Mouse (Mus musculus): Measurements from ENCODE around the gene Sbno1. TPM values are rescaled to one million over a fixed set of nuclear protein-coding genes. Genes with fewer than 3 reads are reported as not detected.
"Not testable (repeated sequence)": the region's sequence is repeated elsewhere in the genome, so short reads cannot be mapped to it uniquely, and the experiment has no call there.

Sbno1 gene
- polyA plus RNA-seq, 1 experiment from 2014 or later = 75.3 TPM

GRCm38 (mm10) chr5:124351604-124352003 lies 74.2 kb downstream of the Sbno1 start:
- H3K4me2 ChIP-seq = peak overlapping the region; percentile 88
- peak overlapping the region; percentile 100 for H3K4me3 ChIP-seq
- H3K36me3 ChIP-seq = peaks cover 28% of the 10 kb centered on the region
- no peaks in the 10 kb centered on the region for H3K27me3 ChIP-seq (replicated peaks)
- H3K9me3 ChIP-seq (replicated peaks) = no peaks in the 10 kb centered on the region
- H3K4me1 ChIP-seq (replicated peaks) = peaks cover 29% of the 10 kb centered on the region
- H3K9ac ChIP-seq = peak overlapping the region; percentile 100
- ATAC-seq (ENCODE audit: insufficient number of reproducible peaks, low FRiP score) = no peak
- peak overlapping the region; percentile 99 for H3K27ac ChIP-seq (ENCODE audit: poor library complexity, severe bottlenecking)
- WGBS = 72% methylated on average over 3 of the region's 3 CpGs

DNA sequence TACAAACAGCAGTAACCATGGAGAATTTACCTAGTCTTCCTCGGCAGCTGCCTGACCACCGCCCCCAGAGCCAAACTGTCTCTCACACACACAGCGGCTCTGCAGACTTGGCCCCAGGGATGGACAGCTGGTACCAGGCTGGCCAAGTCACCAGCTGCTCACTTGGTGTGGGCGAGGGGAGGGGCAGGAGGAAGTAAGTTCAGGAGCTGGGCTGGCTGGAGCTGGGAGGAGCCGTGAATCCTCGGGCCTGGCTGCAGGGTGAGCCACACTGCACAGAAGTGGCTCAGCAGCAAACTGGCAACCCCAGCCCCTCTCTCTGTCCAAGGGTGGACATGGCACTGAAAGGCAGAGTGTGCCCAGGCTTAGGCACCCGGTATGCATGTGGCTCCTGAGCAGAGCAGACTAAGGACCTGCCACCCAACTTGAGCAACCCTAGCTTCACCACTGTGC lies 74.7 kb downstream of the Sbno1 start:
- Histone ChIP-seq H3K27me3 (replicated peaks) (no peaks in the 10 kb centered on the region), H3K4me3 (peak overlapping the region; percentile 100), H3K36me3 (peaks cover 33% of the 10 kb centered on the region), H3K9ac (peak overlapping the region; percentile 100), H3K9me3 (replicated peaks) (no peaks in the 10 kb centered on the region), H3K4me2 (peak overlapping the region; percentile 88), H3K27ac (ENCODE audit: poor library complexity, severe bottlenecking) (peak overlapping the region; percentile 99), H3K4me1 (replicated peaks) (peaks cover 29% of the 10 kb centered on the region)
- 38% methylated on average over 7 of the region's 7 CpGs for WGBS
- ATAC-seq (ENCODE audit: insufficient number of reproducible peaks, low FRiP score) = peak; percentile 16; the same call in 1 of the 2 replicates

- H3K27me3 ChIP-seq (replicated peaks) = no peaks in the 10 kb centered on the region
- no peaks in the 10 kb centered on the region for H3K9me3 ChIP-seq (replicated peaks)
- ATAC-seq (ENCODE audit: insufficient number of reproducible peaks, low FRiP score) = no peak
- peak overlapping the region; percentile 99; the same call in 1 of the 2 replicates for H3K27ac ChIP-seq (ENCODE audit: poor library complexity, severe bottlenecking)
- peaks cover 29% of the 10 kb centered on the region for H3K4me1 ChIP-seq (replicated peaks)
- H3K9ac ChIP-seq = peak overlapping the region; percentile 100
- peaks cover 35% of the 10 kb centered on the region for H3K36me3 ChIP-seq
- peak overlapping the region; percentile 88; the same call in 1 of the 2 replicates for H3K4me2 ChIP-seq
- 86% methylated on average over 2 of the region's 2 CpGs for WGBS
- no peak overlapping the region for H3K4me3 ChIP-seq
These were observed 75.5 kb downstream of the Sbno1 start for GRCm38 (mm10) chr5:124350350-124350749.

- Histone ChIP-seq H3K4me3 (no peak overlapping the region), H3K4me1 (replicated peaks) (peaks cover 29% of the 10 kb centered on the region), H3K36me3 (peaks cover 46% of the 10 kb centered on the region), H3K27me3 (replicated peaks) (no peaks in the 10 kb centered on the region), H3K27ac (ENCODE audit: poor library complexity, severe bottlenecking) (0 out of 2 replicates have a peak overlapping the region, but pooled peaks have one; percentile 5), H3K4me2 (no peak overlapping the region), H3K9ac (peak overlapping the region; percentile 10; the same call in 1 of the 2 replicates), H3K9me3 (replicated peaks) (no peaks in the 10 kb centered on the region)
- ATAC-seq (ENCODE audit: insufficient number of reproducible peaks, low FRiP score) = no peak
- WGBS = 93% methylated on average over 17 of the region's 17 CpGs
These were observed 76.6 kb downstream of the Sbno1 start for GRCm38 (mm10) chr5:124349196-124349595.

DNA sequence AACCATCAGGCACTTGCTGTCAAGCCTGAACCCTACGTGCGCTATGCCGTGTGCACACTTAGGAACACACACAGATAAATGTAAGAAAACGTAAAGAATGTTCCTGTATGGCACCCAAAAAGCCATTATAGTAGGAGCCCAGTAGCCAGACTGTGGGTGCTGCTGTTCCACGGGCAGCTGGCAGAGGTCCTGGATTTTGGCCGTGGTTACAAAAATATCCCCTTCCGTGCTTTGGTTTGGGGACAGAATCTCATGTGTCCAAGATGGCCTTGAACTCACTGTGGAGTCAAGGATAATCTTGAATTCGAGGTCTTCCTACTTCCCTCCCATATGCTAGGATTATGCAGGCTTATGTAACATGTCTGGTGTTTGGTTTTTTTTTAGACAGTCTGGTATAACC lies 82.9 kb downstream of the Sbno1 start:
- Histone ChIP-seq H3K36me3 (peaks cover 40% of the 10 kb centered on the region), H3K4me3 (no peak overlapping the region), H3K9me3 (replicated peaks) (no peaks in the 10 kb centered on the region), H3K9ac (no peak overlapping the region), H3K27ac (ENCODE audit: poor library complexity, severe bottlenecking) (no peak overlapping the region), H3K4me1 (replicated peaks) (peaks cover 30% of the 10 kb centered on the region), H3K27me3 (replicated peaks) (no peaks in the 10 kb centered on the region), H3K4me2 (no peak overlapping the region)
- ATAC-seq (ENCODE audit: insufficient number of reproducible peaks, low FRiP score) = no peak
- 82% methylated on average over 8 of the region's 8 CpGs for WGBS

- not testable (repeated sequence) for H3K9ac ChIP-seq; H3K4me2 ChIP-seq; H3K27me3 ChIP-seq (replicated peaks); H3K9me3 ChIP-seq (replicated peaks); H3K27ac ChIP-seq (ENCODE audit: poor library complexity, severe bottlenecking); H3K4me3 ChIP-seq
- Histone ChIP-seq H3K36me3 (peaks cover 37% of the 10 kb centered on the region), H3K4me1 (replicated peaks) (peaks cover 40% of the 10 kb centered on the region)
- WGBS = 69% methylated on average over 6 of the region's 6 CpGs
- ATAC-seq (ENCODE audit: insufficient number of reproducible peaks, low FRiP score) = peak; percentile 37; the same call in 1 of the 2 replicates
These were observed 84.0 kb downstream of the Sbno1 start for GRCm38 (mm10) chr5:124341753-124342339.

DNA sequence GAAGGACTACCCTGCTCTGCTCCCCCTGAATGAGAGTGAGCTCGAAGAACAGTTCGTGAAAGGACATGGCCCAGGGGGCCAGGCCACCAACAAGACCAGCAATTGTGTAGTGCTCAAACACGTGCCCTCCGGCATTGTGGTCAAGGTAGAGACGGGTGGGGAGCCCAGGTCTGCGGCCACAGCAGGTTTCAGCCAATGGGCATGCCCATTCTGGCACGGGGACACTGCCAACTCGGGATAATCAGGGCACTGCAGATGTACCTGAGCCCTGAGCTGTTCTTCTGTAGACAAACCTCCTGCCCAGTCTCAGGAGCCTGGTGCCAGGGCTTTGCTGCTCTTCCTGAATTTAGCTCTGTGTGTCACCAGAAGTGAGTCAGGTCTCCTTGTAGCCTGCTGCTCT lies 87.0 kb downstream of the Sbno1 start:
- H3K4me3 ChIP-seq = no peak overlapping the region
- 0 out of 2 replicates have a peak overlapping the region, but pooled peaks have one; percentile 57 for H3K27ac ChIP-seq (ENCODE audit: poor library complexity, severe bottlenecking)
- H3K36me3 ChIP-seq = peaks cover 16% of the 10 kb centered on the region
- no peaks in the 10 kb centered on the region for H3K27me3 ChIP-seq (replicated peaks)
- H3K4me2 ChIP-seq = no peak overlapping the region
- H3K9me3 ChIP-seq (replicated peaks) = no peaks in the 10 kb centered on the region
- H3K9ac ChIP-seq = peak overlapping the region; percentile 58; the same call in 1 of the 2 replicates
- H3K4me1 ChIP-seq (replicated peaks) = peaks cover 62% of the 10 kb centered on the region
- ATAC-seq (ENCODE audit: insufficient number of reproducible peaks, low FRiP score) = no peak
- 84% methylated on average over 8 of the region's 8 CpGs for WGBS

DNA sequence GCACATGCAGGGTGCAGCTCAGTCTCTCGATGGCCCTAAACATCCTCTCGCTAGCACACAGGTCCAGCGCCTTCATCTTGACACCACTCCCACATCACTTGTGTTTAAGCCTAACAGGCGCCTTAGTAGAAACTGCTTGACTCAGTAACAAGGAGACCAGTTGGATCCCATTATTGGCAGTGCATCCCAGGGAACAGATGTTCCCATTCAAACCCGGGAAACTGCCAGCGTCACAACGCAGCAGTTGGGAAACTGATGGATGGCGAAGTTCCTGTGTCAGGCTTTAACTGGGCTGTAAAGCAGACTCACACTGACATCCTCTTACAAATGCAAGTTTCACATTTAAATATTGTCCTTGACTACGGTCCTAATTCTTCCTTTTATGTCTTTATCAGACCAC lies 87.9 kb downstream of the Sbno1 start:
- Histone ChIP-seq H3K4me1 (replicated peaks) (peaks cover 68% of the 10 kb centered on the region), H3K27me3 (replicated peaks) (no peaks in the 10 kb centered on the region), H3K27ac (ENCODE audit: poor library complexity, severe bottlenecking) (no peak overlapping the region), H3K4me2 (no peak overlapping the region), H3K36me3 (peaks cover 13% of the 10 kb centered on the region), H3K9me3 (replicated peaks) (no peaks in the 10 kb centered on the region), H3K4me3 (no peak overlapping the region), H3K9ac (no peak overlapping the region)
- WGBS = 69% methylated on average over 9 of the region's 9 CpGs
- no peak for ATAC-seq (ENCODE audit: insufficient number of reproducible peaks, low FRiP score)

DNA sequence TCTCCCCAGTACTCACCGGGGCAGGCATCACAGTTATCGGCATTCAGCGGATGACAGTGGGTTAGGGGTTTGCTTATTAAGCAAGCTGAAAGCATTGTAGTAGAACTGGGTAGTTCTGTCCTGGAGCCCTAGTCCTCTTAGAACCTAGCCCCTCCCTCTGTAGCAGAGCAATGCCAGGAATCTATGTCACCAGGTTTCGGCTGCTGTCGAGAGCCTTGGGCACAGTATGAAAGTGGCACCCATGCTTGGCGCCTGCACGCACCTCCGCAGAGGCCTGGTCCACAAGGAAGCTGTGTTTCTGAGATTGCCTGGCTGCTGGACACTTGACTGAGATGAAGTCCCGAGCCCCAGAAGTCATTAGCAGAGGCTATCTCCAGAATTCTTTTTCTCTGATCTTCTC lies 88.7 kb downstream of the Sbno1 start:
- Histone ChIP-seq H3K27me3 (replicated peaks) (no peaks in the 10 kb centered on the region), H3K9ac (no peak overlapping the region), H3K4me1 (replicated peaks) (peaks cover 68% of the 10 kb centered on the region), H3K36me3 (peaks cover 13% of the 10 kb centered on the region), H3K4me2 (no peak overlapping the region), H3K9me3 (replicated peaks) (no peaks in the 10 kb centered on the region), H3K4me3 (no peak overlapping the region), H3K27ac (ENCODE audit: poor library complexity, severe bottlenecking) (no peak overlapping the region; the same call in 1 of the 2 replicates)
- WGBS = 69% methylated on average over 9 of the region's 9 CpGs
- ATAC-seq (ENCODE audit: insufficient number of reproducible peaks, low FRiP score) = no peak

DNA sequence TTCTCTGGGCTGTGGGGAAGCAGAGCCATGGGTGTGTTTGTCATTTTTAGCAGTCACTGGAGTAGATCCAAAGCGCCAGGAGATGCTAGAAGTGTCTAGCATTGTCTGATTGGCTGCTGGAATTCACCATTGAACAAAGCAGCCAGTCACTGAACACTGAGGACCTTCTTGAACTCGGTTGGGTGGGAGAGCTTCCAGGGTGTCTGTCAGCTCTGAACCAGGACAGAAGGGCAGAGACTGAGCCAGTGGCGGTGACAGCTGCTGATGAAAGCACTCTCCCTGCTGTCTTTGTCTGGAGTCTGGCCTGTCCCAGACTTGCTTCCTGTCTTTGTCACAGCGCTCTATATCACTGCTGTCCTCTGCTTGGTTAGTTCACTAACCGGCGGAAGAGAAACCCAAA lies 91.4 kb downstream of the Sbno1 start:
- ATAC-seq (ENCODE audit: insufficient number of reproducible peaks, low FRiP score) = peak; percentile 86
- H3K9ac ChIP-seq = peak overlapping the region; percentile 31; the same call in 1 of the 2 replicates
- peak overlapping the region; percentile 34 for H3K4me2 ChIP-seq
- no peaks in the 10 kb centered on the region for H3K27me3 ChIP-seq (replicated peaks)
- WGBS = 12% methylated on average over 6 of the region's 6 CpGs
- no peaks in the 10 kb centered on the region for H3K9me3 ChIP-seq (replicated peaks)
- no peak overlapping the region for H3K4me3 ChIP-seq
- H3K4me1 ChIP-seq (replicated peaks) = peaks cover 53% of the 10 kb centered on the region
- H3K36me3 ChIP-seq = peaks cover 8% of the 10 kb centered on the region
- H3K27ac ChIP-seq (ENCODE audit: poor library complexity, severe bottlenecking) = peak overlapping the region; percentile 86

DNA sequence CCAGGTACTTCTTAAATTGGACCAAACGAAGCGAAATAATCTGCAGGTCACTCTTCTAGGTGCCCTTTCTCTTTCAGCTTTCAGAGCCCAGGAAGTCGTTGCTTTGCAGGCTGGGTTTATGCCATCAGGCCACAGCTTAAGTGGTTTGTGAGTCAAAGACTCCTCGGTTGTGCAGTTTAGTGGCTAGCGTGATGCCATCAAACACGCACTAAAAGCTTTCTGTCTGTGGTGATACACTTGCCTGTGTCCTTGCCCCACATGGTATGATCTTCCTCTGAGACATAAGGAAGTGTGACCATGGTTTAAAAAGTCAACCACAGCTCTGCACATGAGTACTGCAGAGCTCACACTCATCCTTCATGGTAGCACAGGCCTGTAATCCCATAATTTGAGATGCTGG lies 95.7 kb downstream of the Sbno1 start:
- Histone ChIP-seq H3K27ac (ENCODE audit: poor library complexity, severe bottlenecking) (no peak overlapping the region), H3K27me3 (replicated peaks) (no peaks in the 10 kb centered on the region), H3K9ac (no peak overlapping the region), H3K4me3 (no peak overlapping the region), H3K36me3 (peaks cover 2% of the 10 kb centered on the region; the same call in 1 of the 2 replicates), H3K9me3 (replicated peaks) (no peaks in the 10 kb centered on the region), H3K4me1 (replicated peaks) (peaks cover 32% of the 10 kb centered on the region), H3K4me2 (no peak overlapping the region)
- 88% methylated on average over 6 of the region's 6 CpGs for WGBS
- no peak for ATAC-seq (ENCODE audit: insufficient number of reproducible peaks, low FRiP score)
